Mouse (Mus musculus) intestine, embryonic 15.5 days (tissue): ENCODE data around the gene Aicda. TPM values are rescaled to one million over a fixed set of nuclear protein-coding genes. Genes with fewer than 3 reads are reported as not detected.

Experiments
- ATAC-seq: fragments of 200-750 bp; cut with Nextera tagmentation; 2 replicates; pipeline ENCODE4 v1.8.0; 2017; ENCODE audit warnings: moderate TSS enrichment, moderate library complexity
- H3K27ac ChIP-seq: fragments of 300-500 bp; sonication (generic); 2 replicates; pipeline ENCODE4 v1.5.1; 2015; ENCODE audit warnings: mild to moderate bottlenecking, inconsistent platforms
- H3K27me3 ChIP-seq: fragments of 300-500 bp; sonication (generic); replicated peaks from 2 replicates; pipeline ENCODE4 v1.6.1; 2015; ENCODE audit warnings: inconsistent platforms
- H3K36me3 ChIP-seq: fragments of 300-500 bp; sonication (generic); 2 replicates; pipeline ENCODE4 v1.6.1; 2015; ENCODE audit warnings: inconsistent platforms
- H3K4me1 ChIP-seq: fragments of 300-500 bp; sonication (generic); replicated peaks from 2 replicates; pipeline ENCODE4 v1.6.1; 2015; ENCODE audit warnings: inconsistent platforms
- H3K4me2 ChIP-seq: fragments of 300-500 bp; sonication (generic); replicated peaks from 2 replicates; pipeline ENCODE4 v1.6.1; 2015; ENCODE audit warnings: mild to moderate bottlenecking, inconsistent platforms
- H3K4me3 ChIP-seq: fragments of 300-500 bp; sonication (generic); replicated peaks from 2 replicates; pipeline ENCODE4 v1.5.1; 2015; ENCODE audit warnings: inconsistent platforms
- H3K9ac ChIP-seq: fragments of 300-500 bp; sonication (generic); 2 replicates; pipeline ENCODE4 v1.6.1; 2015; ENCODE audit warnings: inconsistent platforms
- H3K9me3 ChIP-seq: fragments of 300-500 bp; sonication (generic); 2 replicates; pipeline ENCODE4 v1.6.1; 2016; ENCODE audit warnings: inconsistent platforms
- WGBS: fragments of 180-500 bp; shearing (Covaris S2); methylation state at CpG from one replicate; pipeline ENCODE4 v1.1.7; 2015; 5-methylcytosine and 5-hydroxymethylcytosine counted together
- polyA plus RNA-seq: library from polyadenylated mRNA; unstranded; fragments of >200 nt; fragmentation: Nextera tagmentation; extraction: Ambion mirVana; gene quantifications from 2 replicates; pipeline ENCODE4 v1.2.1, GENCODE M21; 2015

Gene Aicda
- polyA plus RNA-seq, 1 experiment from 2014 or later: not detected

DNA sequence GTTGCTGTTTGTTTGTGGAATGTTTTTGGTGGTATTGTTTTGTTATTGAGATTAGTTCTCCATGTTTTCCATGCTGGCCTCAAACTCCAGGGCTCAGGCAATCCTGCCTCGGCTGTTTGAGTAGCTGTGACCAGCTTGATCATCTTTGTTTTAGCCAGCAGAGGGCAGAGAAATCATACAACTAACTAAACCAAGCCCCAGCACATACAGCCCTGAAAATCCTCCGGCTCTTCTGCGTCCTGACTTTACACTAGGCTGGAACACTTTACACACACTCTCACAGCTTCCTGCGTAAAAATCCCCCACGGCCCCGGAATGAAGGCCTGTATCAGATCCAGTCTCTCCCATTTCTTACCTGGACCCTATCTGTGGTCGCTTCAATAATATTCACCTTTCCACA lies 42.0 kb downstream of the Aicda start:
- H3K4me2 ChIP-seq: no peak overlapping the region
- 24% methylated on average over 7 of the region's 7 CpGs for WGBS

DNA sequence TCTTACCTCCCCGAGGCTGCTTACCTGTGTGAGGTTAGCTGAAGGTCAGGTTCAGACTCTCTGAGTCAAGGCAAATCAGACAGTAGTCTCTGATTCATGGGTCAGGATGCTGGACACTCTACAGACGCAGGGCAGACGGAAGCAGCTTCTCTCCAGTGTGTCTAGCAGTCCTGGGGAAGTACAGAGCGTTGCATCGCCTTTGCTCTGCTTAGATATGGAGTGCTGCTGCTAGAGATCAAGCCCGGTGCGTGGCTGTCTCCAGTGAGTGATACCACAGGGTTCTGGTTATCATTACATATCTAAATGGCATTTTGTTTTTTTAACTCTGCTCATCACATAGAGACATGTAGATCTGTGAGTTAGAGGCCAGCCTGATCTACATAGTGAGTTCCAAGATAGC lies 43.0 kb downstream of the Aicda start:
- WGBS: 46% methylated on average over 7 of the region's 7 CpGs
- no peak for ATAC-seq

More for the DNA sequence above, 42.0 kb downstream of the Aicda start:
- H3K4me1 ChIP-seq: no peaks in the 10 kb centered on the region
- no peak for ATAC-seq
- no peak overlapping the region for H3K4me3 ChIP-seq
- H3K36me3 ChIP-seq: no peaks in the 10 kb centered on the region
- no peak overlapping the region for H3K27ac ChIP-seq
- H3K9me3 ChIP-seq: no peaks in the 10 kb centered on the region
- no peak overlapping the region for H3K9ac ChIP-seq
- no peaks in the 10 kb centered on the region for H3K27me3 ChIP-seq

DNA sequence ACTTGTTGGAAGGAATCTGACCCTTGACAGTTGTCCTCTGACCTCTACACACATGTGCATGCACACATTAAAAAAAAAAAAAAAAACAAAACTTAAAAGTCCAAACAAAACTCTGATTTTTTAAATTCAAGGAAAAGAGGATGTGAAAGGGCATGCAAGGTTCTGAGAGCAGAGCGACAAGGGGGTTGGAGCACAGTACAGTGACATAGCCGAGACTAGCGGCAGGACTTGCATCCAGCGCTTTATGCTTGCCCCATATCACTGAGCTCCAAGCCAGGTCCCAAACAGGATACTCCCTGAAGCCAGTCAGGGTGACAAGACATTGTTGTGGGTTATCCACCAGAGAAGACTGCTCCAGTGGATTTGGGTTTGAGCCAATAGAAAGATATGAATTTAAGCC lies 44.4 kb downstream of the Aicda start:
- H3K27me3 ChIP-seq: no peaks in the 10 kb centered on the region
- H3K9me3 ChIP-seq: no peaks in the 10 kb centered on the region
- no peaks in the 10 kb centered on the region for H3K4me1 ChIP-seq
- H3K27ac ChIP-seq: no peak overlapping the region
- no peak overlapping the region for H3K4me3 ChIP-seq
- H3K9ac ChIP-seq: no peak overlapping the region
- no peaks in the 10 kb centered on the region for H3K36me3 ChIP-seq
- ATAC-seq: no peak
- H3K4me2 ChIP-seq: no peak overlapping the region
- WGBS: 92% methylated on average over 4 of the region's 4 CpGs

More for the DNA sequence above, 43.0 kb downstream of the Aicda start:
- Histone ChIP-seq H3K4me1 (no peaks in the 10 kb centered on the region), H3K27ac (no peak overlapping the region), H3K4me3 (no peak overlapping the region), H3K27me3 (no peaks in the 10 kb centered on the region), H3K36me3 (no peaks in the 10 kb centered on the region), H3K9ac (no peak overlapping the region), H3K4me2 (no peak overlapping the region), H3K9me3 (no peaks in the 10 kb centered on the region)

DNA sequence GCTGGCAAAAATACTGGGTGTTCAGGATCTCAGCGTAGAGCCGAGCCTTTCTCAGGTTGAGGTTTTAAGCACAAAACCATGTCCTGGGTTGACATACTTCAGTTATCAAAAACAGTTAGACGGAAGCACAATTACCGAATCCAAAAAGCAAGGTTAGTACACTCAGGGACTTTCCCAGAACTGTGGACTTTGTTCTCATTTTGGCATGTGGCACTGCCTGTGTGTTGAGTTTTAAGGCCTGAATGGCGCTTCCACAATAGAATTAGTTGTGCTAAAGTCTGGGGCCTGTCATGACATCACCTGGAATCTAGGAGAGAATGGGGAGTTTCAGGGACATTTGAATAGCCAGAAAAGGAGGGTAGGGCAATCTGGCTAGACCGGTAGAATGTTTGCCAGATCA lies 44.8 kb downstream of the Aicda start:
- no peak overlapping the region for H3K4me2 ChIP-seq
- H3K4me3 ChIP-seq: no peak overlapping the region
- H3K9ac ChIP-seq: no peak overlapping the region
- no peaks in the 10 kb centered on the region for H3K9me3 ChIP-seq
- H3K36me3 ChIP-seq: no peaks in the 10 kb centered on the region
- no peak for ATAC-seq
- H3K4me1 ChIP-seq: no peaks in the 10 kb centered on the region
- H3K27ac ChIP-seq: no peak overlapping the region
- no peaks in the 10 kb centered on the region for H3K27me3 ChIP-seq
- WGBS: 85% methylated on average over 6 of the region's 6 CpGs

DNA sequence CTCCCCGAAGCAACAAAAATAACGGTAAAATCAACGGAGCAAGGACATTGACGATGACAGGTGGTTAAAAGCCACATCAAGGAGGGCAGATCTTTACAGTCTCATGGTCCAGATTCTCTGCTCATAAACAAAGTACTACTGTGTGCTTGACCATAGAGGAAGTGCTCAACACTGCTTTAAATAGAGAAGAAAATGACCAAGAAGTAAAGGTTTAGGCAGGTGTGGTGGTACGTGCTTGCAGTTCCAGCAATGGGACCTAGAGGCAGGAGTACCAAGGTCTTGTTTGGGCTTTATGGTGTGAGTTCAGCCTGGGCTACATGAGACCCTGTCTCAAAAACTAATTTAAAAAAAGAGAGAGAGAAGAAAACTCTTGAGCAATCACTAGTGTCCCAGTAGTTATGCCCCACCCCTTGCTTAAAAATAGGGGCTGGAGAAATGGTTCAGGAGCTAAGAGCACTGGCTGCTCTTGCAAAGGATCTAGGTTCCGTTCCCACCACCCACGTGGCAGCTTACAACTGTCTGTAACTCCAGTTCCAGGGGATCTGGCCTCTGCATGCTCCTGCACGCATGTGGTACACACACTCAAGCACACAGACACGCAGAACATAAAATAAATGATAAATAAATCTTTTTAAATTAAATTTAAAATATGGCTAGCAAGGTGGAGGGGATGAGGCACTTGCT lies 45.6 kb downstream of the Aicda start:
- H3K27me3 ChIP-seq: no peaks in the 10 kb centered on the region
- no peaks in the 10 kb centered on the region for H3K9me3 ChIP-seq
- H3K9ac ChIP-seq: no peak overlapping the region
- no peaks in the 10 kb centered on the region for H3K4me1 ChIP-seq
- no peak overlapping the region for H3K4me2 ChIP-seq
- no peak for ATAC-seq
- 88% methylated on average over 9 of the region's 9 CpGs for whole genome bisulfite sequencing
- H3K27ac ChIP-seq: no peak overlapping the region
- no peaks in the 10 kb centered on the region for H3K36me3 ChIP-seq
- H3K4me3 ChIP-seq: no peak overlapping the region

DNA sequence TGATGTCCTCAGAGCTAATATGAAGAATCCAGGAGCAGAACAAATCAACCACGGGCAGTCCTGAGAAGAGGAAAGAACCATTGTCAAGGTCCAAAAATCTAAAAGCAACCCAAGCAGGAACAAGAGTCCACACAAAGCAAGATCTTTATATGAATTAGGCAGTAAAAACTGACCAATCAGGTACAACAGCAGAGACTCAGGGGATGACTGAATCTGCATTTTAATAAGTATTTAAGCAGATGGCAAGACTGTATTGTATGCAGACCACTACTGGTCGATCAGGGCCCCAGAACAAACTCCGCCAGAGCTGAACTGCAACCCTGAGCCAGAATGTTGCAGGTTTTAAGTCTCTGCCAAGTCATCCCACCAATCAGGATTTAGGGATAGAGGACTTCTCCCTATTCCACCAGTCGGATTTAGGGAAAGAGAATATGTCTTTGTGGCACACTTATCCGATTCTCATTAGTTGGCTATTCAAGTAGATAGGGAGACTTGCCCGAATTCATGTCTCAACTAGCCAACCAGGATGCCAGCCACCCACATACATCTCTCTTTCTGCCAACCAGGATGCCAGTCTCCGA lies 46.6 kb downstream of the Aicda start:
- WGBS: 78% methylated on average over 7 of the region's 7 CpGs

DNA sequence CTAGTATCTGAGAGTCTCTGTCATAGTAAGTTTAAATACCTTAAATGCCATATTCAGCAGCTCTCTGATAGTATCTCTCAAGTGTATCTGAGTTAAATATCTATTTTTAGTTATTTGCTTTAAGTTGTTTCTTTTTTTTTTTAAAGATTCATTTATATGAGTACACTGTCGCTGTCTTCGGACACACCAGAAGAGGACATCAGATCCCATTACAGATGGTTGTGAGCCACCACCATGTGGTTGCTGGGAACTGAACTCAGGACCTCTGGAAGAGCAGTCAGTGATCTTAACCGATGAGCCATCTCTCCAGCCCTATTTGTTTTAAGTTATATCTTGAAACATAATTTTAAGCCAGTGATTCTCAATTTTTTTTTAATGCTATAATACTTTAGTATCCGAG lies 47.4 kb downstream of the Aicda start:
- Histone ChIP-seq H3K4me2 (no peak overlapping the region), H3K9me3 (no peaks in the 10 kb centered on the region), H3K9ac (no peak overlapping the region), H3K27me3 (no peaks in the 10 kb centered on the region), H3K4me3 (no peak overlapping the region), H3K36me3 (no peaks in the 10 kb centered on the region), H3K4me1 (no peaks in the 10 kb centered on the region), H3K27ac (no peak overlapping the region)
- no peak for ATAC-seq
- WGBS: 85% methylated on average over 4 of the region's 4 CpGs

More for the DNA sequence above, 46.6 kb downstream of the Aicda start:
- H3K4me3 ChIP-seq: no peak overlapping the region
- no peaks in the 10 kb centered on the region for H3K9me3 ChIP-seq
- no peak for ATAC-seq
- H3K27me3 ChIP-seq: no peaks in the 10 kb centered on the region
- H3K27ac ChIP-seq: no peak overlapping the region
- H3K4me2 ChIP-seq: no peak overlapping the region
- H3K36me3 ChIP-seq: no peaks in the 10 kb centered on the region
- no peak overlapping the region for H3K9ac ChIP-seq
- no peaks in the 10 kb centered on the region for H3K4me1 ChIP-seq

DNA sequence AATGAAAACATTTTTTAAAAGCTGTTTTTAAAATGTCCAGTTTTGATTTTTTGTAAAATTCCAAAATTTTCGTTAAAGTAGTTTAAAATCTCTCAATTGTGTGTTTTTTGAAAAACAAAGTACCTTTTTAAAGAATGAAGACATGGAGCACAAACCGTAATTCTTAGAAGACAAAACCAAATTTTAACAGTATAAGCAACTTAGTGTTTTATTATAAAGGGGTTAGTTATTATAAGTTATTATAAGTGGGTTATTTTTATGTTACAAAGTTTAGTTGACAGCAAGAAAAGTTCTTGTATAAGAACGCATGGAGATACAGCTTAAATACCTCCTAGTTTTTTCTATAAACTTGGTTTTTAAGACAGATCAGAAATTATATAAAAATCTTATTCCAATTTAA lies 48.0 kb downstream of the Aicda start:
- Histone ChIP-seq H3K9ac (no peak overlapping the region), H3K27ac (no peak overlapping the region), H3K4me3 (no peak overlapping the region), H3K27me3 (no peaks in the 10 kb centered on the region), H3K9me3 (no peaks in the 10 kb centered on the region), H3K36me3 (no peaks in the 10 kb centered on the region), H3K4me2 (peak overlapping the region; percentile 69), H3K4me1 (no peaks in the 10 kb centered on the region)
- 80% methylated on average over 3 of the region's 3 CpGs for WGBS
- ATAC-seq: no peak

DNA sequence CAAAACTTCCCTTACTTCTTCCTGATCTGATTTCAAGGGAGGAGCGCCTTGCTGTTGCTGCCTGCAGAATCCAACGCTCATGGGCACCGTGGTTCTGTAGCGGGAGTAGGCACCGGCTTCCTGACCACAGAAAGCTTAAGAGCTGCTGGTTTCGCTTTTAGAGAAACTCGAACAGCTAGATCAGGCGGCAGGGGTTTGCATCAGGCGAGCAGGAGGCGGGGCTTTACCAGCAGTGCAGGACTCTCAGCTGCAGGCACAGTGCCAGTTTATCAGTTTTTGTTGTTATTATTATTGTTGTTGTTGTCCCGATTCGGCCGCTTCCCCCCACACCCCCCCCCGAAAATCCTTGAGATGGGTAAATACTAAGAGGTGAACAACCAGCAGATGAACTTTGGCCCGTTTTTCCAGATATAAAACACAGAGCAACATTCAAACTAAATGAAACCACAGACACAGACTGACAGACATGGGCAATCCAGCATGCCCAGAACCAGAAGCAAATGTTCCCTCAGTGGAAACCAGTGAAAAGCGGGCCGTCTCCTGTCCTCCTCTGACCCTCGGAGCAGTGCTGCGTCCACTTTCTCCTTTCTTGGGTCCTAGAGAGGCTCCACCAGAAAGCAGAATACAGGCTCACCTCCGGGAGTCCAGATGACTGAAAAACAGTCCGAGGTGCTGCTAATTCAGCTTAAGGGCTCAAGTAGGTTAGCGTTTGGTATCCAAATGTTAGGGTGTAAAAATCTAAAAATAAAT lies 48.8 kb downstream of the Aicda start, which contains the start of gene Apobec1:
Apobec1 (minus strand) TSS at position 203 of the 750 bp plus-strand sequence.
- Histone ChIP-seq H3K4me1 (no peaks in the 10 kb centered on the region), H3K4me2 (peak within 1 kb of the TSS; percentile 69), H3K36me3 (no peaks in the 10 kb centered on the region), H3K27ac (peak within 1 kb of the TSS; percentile 51), H3K4me3 (peak within 1 kb of the TSS; percentile 42), H3K9me3 (no peaks in the 10 kb centered on the region), H3K9ac (peak within 1 kb of the TSS; percentile 41), H3K27me3 (no peaks in the 10 kb centered on the region)
- ATAC-seq: peak; percentile 94
- 3% methylated on average over 22 of the region's 22 CpGs for WGBS

DNA sequence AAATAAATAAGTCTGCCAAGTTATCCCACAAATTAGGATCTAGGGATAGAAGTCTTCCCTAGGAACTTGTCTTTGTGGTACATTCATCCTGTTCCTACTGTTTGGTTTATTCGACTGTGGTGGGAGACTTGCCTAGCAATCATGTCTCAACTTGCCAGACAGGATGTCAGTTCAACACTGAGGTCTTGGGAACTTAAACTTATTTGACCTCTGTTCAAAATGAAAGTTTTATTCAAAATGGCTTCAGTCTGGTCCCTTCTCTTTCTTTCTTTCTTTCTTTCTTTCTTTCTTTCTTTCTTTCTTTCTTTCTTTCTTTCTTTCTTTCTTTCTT lies 49.4 kb downstream of the Aicda start:
- peak overlapping the region; percentile 69 for H3K4me2 ChIP-seq
- WGBS: 11% methylated on average over 1 of the region's 1 CpGs
- H3K9me3 ChIP-seq: no peaks in the 10 kb centered on the region
- H3K4me3 ChIP-seq: peak overlapping the region; percentile 42; the same call in 1 of the 2 replicates
- H3K27ac ChIP-seq: peak overlapping the region; percentile 51; the same call in 1 of the 2 replicates
- H3K27me3 ChIP-seq: no peaks in the 10 kb centered on the region
- no peaks in the 10 kb centered on the region for H3K4me1 ChIP-seq
- H3K36me3 ChIP-seq: no peaks in the 10 kb centered on the region
- 0 out of 2 replicates have a peak, but pooled peaks have one; percentile 27 for ATAC-seq
- H3K9ac ChIP-seq: no peak overlapping the region

DNA sequence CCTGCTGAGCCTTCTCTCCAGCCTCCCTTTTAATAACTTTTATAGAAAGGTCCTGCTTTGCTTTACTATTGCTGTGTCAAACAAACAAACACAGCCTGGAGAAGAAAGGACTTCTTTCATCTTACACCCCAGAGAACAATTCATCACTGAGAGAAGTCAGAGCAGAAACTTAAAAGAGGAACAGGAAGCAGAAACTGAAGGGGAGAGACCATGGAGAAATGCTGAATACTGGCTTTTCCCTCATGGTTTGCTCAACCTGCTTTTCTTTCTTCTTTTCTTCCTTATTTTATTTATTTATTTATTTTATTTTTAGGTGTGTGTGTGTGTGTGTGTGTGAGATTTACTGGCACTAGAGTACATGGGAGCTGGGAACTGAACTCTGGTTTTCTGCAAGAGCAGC lies 50.7 kb downstream of the Aicda start:
- no peak overlapping the region for H3K27ac ChIP-seq
- no peak for ATAC-seq
- H3K9me3 ChIP-seq: no peaks in the 10 kb centered on the region
- H3K4me1 ChIP-seq: no peaks in the 10 kb centered on the region
- H3K27me3 ChIP-seq: no peaks in the 10 kb centered on the region
- no peak overlapping the region for H3K4me3 ChIP-seq
- no peak overlapping the region for H3K4me2 ChIP-seq
- H3K36me3 ChIP-seq: no peaks in the 10 kb centered on the region
- H3K9ac ChIP-seq: no peak overlapping the region

DNA sequence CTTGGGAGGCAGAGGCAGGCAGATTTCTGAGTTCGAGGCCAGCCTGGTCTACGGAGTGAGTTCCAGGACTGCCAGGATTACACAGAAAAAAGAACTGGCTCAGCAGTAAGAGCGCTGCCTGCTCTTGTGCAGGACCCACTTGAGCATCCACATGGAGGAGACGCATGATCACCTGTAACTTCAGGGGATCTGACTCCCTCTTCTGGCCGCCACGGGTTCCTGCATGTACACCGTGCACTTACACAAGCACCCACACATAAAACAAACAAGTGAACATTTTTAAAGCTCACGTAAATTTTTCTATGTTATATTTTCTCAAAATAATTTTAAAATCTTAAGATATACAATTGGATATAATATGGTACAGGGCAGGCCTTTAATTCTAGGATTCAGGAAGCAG lies 51.9 kb downstream of the Aicda start:
- Histone ChIP-seq H3K9me3 (no peaks in the 10 kb centered on the region), H3K4me1 (no peaks in the 10 kb centered on the region), H3K4me2 (no peak overlapping the region), H3K36me3 (no peaks in the 10 kb centered on the region), H3K27ac (no peak overlapping the region), H3K9ac (no peak overlapping the region), H3K4me3 (no peak overlapping the region), H3K27me3 (no peaks in the 10 kb centered on the region)
- 89% methylated on average over 8 of the region's 8 CpGs for WGBS
- ATAC-seq: no peak
